Mouse (Mus musculus) liver, embryonic 11.5 days (tissue): Measurements from ENCODE around the gene Vps13d. TPM values are rescaled to one million over a fixed set of nuclear protein-coding genes. Genes with fewer than 3 reads are reported as not detected.

Source experiments
- ATAC-seq: fragments of 200-750 bp; cut with Nextera tagmentation; replicated peaks from 2 replicates; pipeline ENCODE4 v1.8.0; 2017; ENCODE audit warnings: moderate number of reproducible peaks, mild to moderate bottlenecking, moderate TSS enrichment, moderate library complexity; ENCODE audit not compliant: low FRiP score
- DNase-seq: peaks from one replicate; pipeline ENCODE4 v3.0.0-alpha.2; 2017; ENCODE audit warnings: low spot score
- H3K27ac ChIP-seq: fragments of 300-500 bp; sonication (generic); 2 replicates; pipeline ENCODE4 v1.5.1; 2014; ENCODE audit warnings: mild to moderate bottlenecking, low read depth, low read length, control low read depth
- H3K27me3 ChIP-seq: fragments of 300-500 bp; sonication (generic); replicated peaks from 2 replicates; pipeline ENCODE4 v1.6.1; 2014; ENCODE audit warnings: low read length, mixed read lengths; ENCODE audit not compliant: control insufficient read depth, insufficient read depth
- H3K36me3 ChIP-seq: fragments of 300-500 bp; sonication (generic); 2 replicates; pipeline ENCODE4 v1.6.1; 2014; ENCODE audit warnings: mild to moderate bottlenecking, low read length, moderate library complexity, mixed read lengths; ENCODE audit not compliant: control insufficient read depth, insufficient read depth
- H3K4me1 ChIP-seq: fragments of 300-500 bp; sonication (generic); replicated peaks from 2 replicates; pipeline ENCODE4 v1.6.1; 2014; ENCODE audit warnings: low read length, mixed read lengths; ENCODE audit not compliant: control insufficient read depth, insufficient read depth
- H3K4me2 ChIP-seq: fragments of 300-500 bp; sonication (generic); 2 replicates; pipeline ENCODE4 v1.6.1; 2014; ENCODE audit warnings: mild to moderate bottlenecking, control low read depth, moderate library complexity
- H3K4me3 ChIP-seq: fragments of 300-500 bp; sonication (generic); 2 replicates; pipeline ENCODE4 v1.5.1; 2014; ENCODE audit warnings: low read depth, low read length, control low read depth
- H3K9ac ChIP-seq: fragments of 300-500 bp; sonication (generic); 2 replicates; pipeline ENCODE4 v1.6.1; 2014; ENCODE audit warnings: low read depth, low read length, control low read depth
- H3K9me3 ChIP-seq: fragments of 300-500 bp; sonication (generic); 2 replicates; pipeline ENCODE4 v1.6.1; 2016; ENCODE audit warnings: low read length, inconsistent platforms, mixed read lengths; ENCODE audit not compliant: control insufficient read depth
- whole genome bisulfite sequencing: fragments of 180-500 bp; shearing (Covaris S2); extraction: QIAGEN DNeasy Blood & Tissue Kit; methylation state at CpG from one replicate; pipeline ENCODE4 v1.1.7; 2014; 5-methylcytosine and 5-hydroxymethylcytosine counted together
- polyA plus RNA-seq: library from polyadenylated mRNA; unstranded; fragments of >200 nt; fragmentation: Nextera tagmentation; extraction: Ambion mirVana; gene quantifications from 2 replicates; pipeline ENCODE4 v1.2.1, GENCODE M21; 2014

Vps13d gene
- polyA plus RNA-seq, 1 experiment from 2014 or later = 11.7 TPM

DNA sequence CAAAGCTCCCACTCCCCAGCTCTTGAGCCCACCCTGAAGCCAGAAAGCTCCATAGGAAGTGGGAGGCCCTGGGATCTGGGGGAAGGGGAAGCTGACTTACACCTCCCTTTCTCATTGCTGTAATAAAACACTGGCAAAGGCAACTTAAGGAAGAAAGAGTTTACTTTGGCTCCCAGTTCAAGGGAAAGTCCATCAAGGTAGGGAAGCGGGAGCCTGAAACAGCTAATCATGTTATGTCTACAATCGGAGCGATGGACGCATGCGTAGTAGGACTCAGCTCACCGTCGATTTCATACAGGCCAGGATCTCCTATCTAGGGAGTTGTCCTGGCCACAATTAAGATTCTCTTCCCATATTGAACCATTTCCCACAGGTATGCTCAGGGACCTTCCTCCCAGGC is 263.6 kb downstream of the Vps13d start:
- DNase-seq = no peak
- Histone ChIP-seq H3K27me3 (no peaks in the 10 kb centered on the region), H3K27ac (no peak overlapping the region), H3K9ac (no peak overlapping the region), H3K36me3 (peaks cover 5% of the 10 kb centered on the region; the same call in 1 of the 2 replicates), H3K4me3 (no peak overlapping the region), H3K9me3 (no peaks in the 10 kb centered on the region), H3K4me1 (peaks cover 13% of the 10 kb centered on the region), H3K4me2 (no peak overlapping the region)
- 92% methylated on average over 7 of the region's 7 CpGs for WGBS
- ATAC-seq = no peak

DNA sequence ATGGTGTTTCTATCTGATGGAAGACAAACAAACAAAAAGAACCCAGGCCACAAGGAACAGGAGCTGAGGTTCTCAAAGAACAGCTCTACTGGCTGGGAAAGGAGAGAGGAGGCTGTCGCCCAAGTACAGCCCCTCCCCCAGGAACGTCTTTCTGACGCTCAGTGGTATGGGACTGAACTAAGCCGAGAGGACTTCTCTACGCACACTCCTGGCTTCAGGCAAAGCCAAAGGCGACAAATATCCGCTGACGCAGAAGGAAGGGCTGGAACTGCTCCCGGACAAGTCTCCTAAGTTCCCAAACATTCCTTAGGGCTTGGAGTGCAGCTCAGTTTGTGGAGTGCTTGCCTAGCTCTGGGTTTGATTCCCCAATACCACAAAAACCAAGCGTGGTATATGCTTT is 264.4 kb downstream of the Vps13d start:
- H3K27ac ChIP-seq = no peak overlapping the region
- H3K4me2 ChIP-seq = no peak overlapping the region

DNA sequence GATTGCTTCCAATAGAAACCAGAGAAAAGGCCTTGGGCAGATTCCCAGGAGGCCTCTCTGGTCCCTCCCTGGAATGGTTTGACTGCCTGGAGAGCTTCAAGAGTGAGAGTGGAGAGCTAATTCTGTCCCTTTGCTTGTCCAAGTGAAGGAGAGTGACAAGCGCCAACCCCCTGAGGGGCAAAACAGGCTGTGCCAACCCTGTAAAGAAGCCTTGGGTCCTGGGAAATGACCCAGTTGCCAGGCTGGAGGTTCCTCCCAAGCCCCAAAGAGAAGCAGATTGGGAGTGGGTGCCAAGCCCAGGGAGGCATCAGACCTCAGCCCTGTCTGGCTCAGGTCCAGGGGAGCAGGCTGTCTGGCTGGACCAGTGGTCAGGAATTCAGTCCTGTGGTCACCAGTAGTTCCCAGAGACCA is 265.0 kb downstream of the Vps13d start:
- peaks cover 13% of the 10 kb centered on the region for H3K4me1 ChIP-seq
- H3K36me3 ChIP-seq = peaks cover 5% of the 10 kb centered on the region; the same call in 1 of the 2 replicates
- H3K27me3 ChIP-seq = no peaks in the 10 kb centered on the region
- DNase-seq = no peak
- WGBS = 87% methylated on average over 1 of the region's 1 CpGs
- no peaks in the 10 kb centered on the region for H3K9me3 ChIP-seq
- H3K9ac ChIP-seq = no peak overlapping the region
- no peak overlapping the region for H3K4me3 ChIP-seq
- no peak overlapping the region for H3K27ac ChIP-seq
- no peak overlapping the region for H3K4me2 ChIP-seq
- no peak for ATAC-seq

More for the DNA sequence above, 264.4 kb downstream of the Vps13d start:
- no peak overlapping the region for H3K9ac ChIP-seq
- 20% methylated on average over 10 of the region's 10 CpGs for WGBS
- H3K4me1 ChIP-seq = peaks cover 13% of the 10 kb centered on the region
- H3K4me3 ChIP-seq = no peak overlapping the region
- ATAC-seq = no peak; the same call in 1 of the 2 replicates
- H3K36me3 ChIP-seq = peaks cover 5% of the 10 kb centered on the region; the same call in 1 of the 2 replicates
- no peaks in the 10 kb centered on the region for H3K27me3 ChIP-seq
- H3K9me3 ChIP-seq = no peaks in the 10 kb centered on the region
- DNase-seq = no peak

DNA sequence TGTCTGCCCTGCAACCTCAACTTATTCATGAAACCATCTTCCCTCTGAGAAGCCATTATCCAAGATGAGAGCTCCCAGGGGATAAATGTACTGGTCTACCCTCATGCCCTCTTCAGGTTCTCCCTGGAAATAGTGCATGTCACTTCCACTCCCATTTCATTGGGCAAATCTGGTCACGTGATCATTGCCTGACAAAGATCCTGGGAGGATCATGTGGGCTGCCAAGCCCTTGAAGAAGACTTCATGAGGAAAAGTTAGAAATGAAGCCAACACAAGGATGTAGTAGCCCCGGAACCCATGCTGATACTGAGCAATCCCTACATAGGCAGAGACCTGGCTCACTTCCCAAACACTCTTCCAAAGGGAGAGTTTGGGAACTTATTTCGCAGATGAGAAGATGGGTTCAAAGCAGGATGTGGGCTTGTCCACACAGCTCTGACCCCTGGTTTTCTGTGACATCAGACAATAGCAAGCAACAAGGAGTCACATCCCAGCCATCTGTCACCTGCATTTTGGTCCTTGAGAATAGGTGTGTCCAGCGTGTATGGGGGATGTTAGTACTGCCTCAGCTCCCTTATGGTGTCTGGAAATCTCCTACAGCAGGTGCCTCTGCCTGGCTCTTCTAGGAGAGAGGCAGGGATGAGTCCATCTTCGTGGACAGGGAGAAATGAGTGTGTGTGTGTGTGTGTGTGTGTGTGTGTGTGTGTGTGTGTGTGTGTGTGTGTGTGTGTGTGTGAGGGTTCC is 265.9 kb downstream of the Vps13d start:
- Histone ChIP-seq H3K4me1 (peaks cover 13% of the 10 kb centered on the region), H3K9me3 (no peaks in the 10 kb centered on the region), H3K36me3 (peaks cover 5% of the 10 kb centered on the region; the same call in 1 of the 2 replicates), H3K4me2 (no peak overlapping the region), H3K27ac (no peak overlapping the region), H3K4me3 (no peak overlapping the region), H3K9ac (no peak overlapping the region), H3K27me3 (no peaks in the 10 kb centered on the region)
- WGBS = 77% methylated on average over 5 of the region's 5 CpGs
- ATAC-seq (no peak), DNase-seq (no peak)

Other genes starting within 250 kb of the Vps13d start
- gene Tnfrsf1b, start 51.9 kb upstream of the Vps13d start, polyA plus RNA-seq = 5.7 and 6.5 TPM in 2 replicates
- not detected in 2 replicates for gene Tnfrsf8, start 120.2 kb upstream of the Vps13d start, polyA plus RNA-seq